Mouse (Mus musculus) spleen, adult 2 months (tissue): ENCODE measurements at regions not wholly inside any gene's neighbourhood (a gene's known extent, or its start where the extent isn't known, plus 50 kb on each side); places are given as distances from the start of the nearest gene placed in this dataset.

Experiments
- DNase-seq, 2 experiments: peaks; one replicate each; pipeline versions ENCODE4 v3.0.0 to v3.0.0-alpha.2; 2012 to 2021; ENCODE audit warnings: low spot score in 2 of 2, low read depth in 1 of 2
- H3K27ac ChIP-seq: fragments of 200-500 bp; 2 replicates; pipeline ENCODE4 v1.5.1; 2012; ENCODE audit warnings: low read length, inconsistent platforms; ENCODE audit not compliant: insufficient read depth
- H3K27me3 ChIP-seq: fragments of 200-500 bp; 2 replicates; pipeline ENCODE4 v1.6.1; 2012; ENCODE audit warnings: mild to moderate bottlenecking, moderate library complexity, low read length, inconsistent platforms; ENCODE audit not compliant: control insufficient read depth, insufficient read depth
- H3K36me3 ChIP-seq: fragments of 200-500 bp; 2 replicates; pipeline ENCODE4 v1.6.1; 2012; ENCODE audit warnings: mild to moderate bottlenecking, low read length, inconsistent platforms; ENCODE audit not compliant: control insufficient read depth, insufficient read depth
- H3K4me1 ChIP-seq: fragments of 200-500 bp; 2 replicates; pipeline ENCODE4 v1.6.1; 2011; ENCODE audit warnings: inconsistent platforms; ENCODE audit not compliant: control insufficient read depth, insufficient read depth, insufficient read length
- H3K4me3 ChIP-seq: fragments of 200-500 bp; 2 replicates; pipeline ENCODE4 v1.5.1; 2011; ENCODE audit warnings: mild to moderate bottlenecking, inconsistent platforms; ENCODE audit not compliant: insufficient read depth, insufficient read length; ENCODE audit errors: extremely low read depth
- CTCF ChIP-seq: fragments of 200-500 bp; IDR thresholded peaks from 2 replicates; pipeline ENCODE4 v1.5.1; 2011; ENCODE audit warnings: mild to moderate bottlenecking, inconsistent platforms; ENCODE audit not compliant: insufficient read depth, insufficient read length, insufficient replicate concordance; ENCODE audit errors: extremely low read depth
- POLR2A ChIP-seq: fragments of 200-500 bp; IDR thresholded peaks from 2 replicates; pipeline ENCODE4 v1.6.1; 2011; ENCODE audit warnings: low read depth, low read length, inconsistent platforms
- WGBS: fragments of 180-500 bp; shearing (Covaris S2); methylation state at CpG from one replicate; pipeline ENCODE4 v1.1.7; 2018; 5-methylcytosine and 5-hydroxymethylcytosine counted together

GRCm38 (mm10) chr14:76765094-76765504 lies 208.4 kb upstream of the Serp2 start:
- H3K4me1 ChIP-seq, result peaks cover 6% of the 10 kb centered on the region; the same call in 1 of the 2 replicates
- no peak overlapping the region for H3K4me3 ChIP-seq
- DNase-seq, result no peak
- no peak overlapping the region for H3K27ac ChIP-seq
- H3K27me3 ChIP-seq, result no peaks in the 10 kb centered on the region
- no peak for TF ChIP-seq POLR2A
- no peak for TF ChIP-seq CTCF
- whole genome bisulfite sequencing, result 70% methylated on average over 6 of the region's 6 CpGs
- no peaks in the 10 kb centered on the region for H3K36me3 ChIP-seq

GRCm38 (mm10) chr14:76764390-76764796 lies 207.7 kb upstream of the Serp2 start:
- TF ChIP-seq POLR2A (no peak), CTCF (no peak)
- peak in 1 of 2 experiments; percentile 14 for DNase-seq

GRCm38 (mm10) chr14:76763539-76763938 lies 206.8 kb upstream of the Serp2 start:
- H3K27me3 ChIP-seq, result no peaks in the 10 kb centered on the region
- H3K4me3 ChIP-seq, result no peak overlapping the region
- no peak overlapping the region for H3K27ac ChIP-seq

More at GRCm38 (mm10) chr14:76764390-76764796, 207.7 kb upstream of the Serp2 start:
- Histone ChIP-seq H3K27me3 (no peaks in the 10 kb centered on the region), H3K4me1 (peaks cover 6% of the 10 kb centered on the region; the same call in 1 of the 2 replicates), H3K36me3 (no peaks in the 10 kb centered on the region), H3K4me3 (no peak overlapping the region), H3K27ac (no peak overlapping the region)
- 19% methylated on average over 7 of the region's 7 CpGs for WGBS

GRCm38 (mm10) chr14:76762777-76763176 lies 206.1 kb upstream of the Serp2 start:
- 55% methylated on average over 10 of the region's 10 CpGs for WGBS
- H3K27me3 ChIP-seq, result no peaks in the 10 kb centered on the region
- H3K36me3 ChIP-seq, result no peaks in the 10 kb centered on the region
- TF ChIP-seq CTCF, result no peak
- peaks cover 6% of the 10 kb centered on the region; the same call in 1 of the 2 replicates for H3K4me1 ChIP-seq
- no peak overlapping the region for H3K4me3 ChIP-seq
- no peak for DNase-seq
- no peak overlapping the region for H3K27ac ChIP-seq

More at GRCm38 (mm10) chr14:76763539-76763938, 206.8 kb upstream of the Serp2 start:
- peaks cover 6% of the 10 kb centered on the region; the same call in 1 of the 2 replicates for H3K4me1 ChIP-seq
- no peaks in the 10 kb centered on the region for H3K36me3 ChIP-seq
- 87% methylated on average over 7 of the region's 7 CpGs for WGBS
- TF ChIP-seq CTCF (no peak), POLR2A (no peak)
- no peak for DNase-seq

- 93% methylated on average over 11 of the region's 11 CpGs for WGBS
- Histone ChIP-seq H3K27ac (no peak overlapping the region), H3K27me3 (no peaks in the 10 kb centered on the region), H3K36me3 (no peaks in the 10 kb centered on the region), H3K4me3 (no peak overlapping the region), H3K4me1 (peaks cover 6% of the 10 kb centered on the region; the same call in 1 of the 2 replicates)
- no peak for TF ChIP-seq CTCF
- no peak for TF ChIP-seq POLR2A
- DNase-seq, result no peak
Observed at GRCm38 (mm10) chr14:76761691-76762090, 205.0 kb upstream of the Serp2 start.

- Histone ChIP-seq H3K27ac (no peak overlapping the region), H3K36me3 (no peaks in the 10 kb centered on the region), H3K27me3 (no peaks in the 10 kb centered on the region), H3K4me1 (peaks cover 6% of the 10 kb centered on the region; the same call in 1 of the 2 replicates), H3K4me3 (no peak overlapping the region)
- WGBS, result 87% methylated on average over 4 of the region's 4 CpGs
- no peak for DNase-seq
- TF ChIP-seq CTCF (no peak), POLR2A (no peak)
Observed at GRCm38 (mm10) chr14:76761274-76761673, 204.6 kb upstream of the Serp2 start.

- 42% methylated on average over 13 of the region's 13 CpGs for WGBS
- Histone ChIP-seq H3K4me3 (no peak overlapping the region; the same call in 1 of the 2 replicates), H3K27me3 (no peaks in the 10 kb centered on the region), H3K36me3 (no peaks in the 10 kb centered on the region), H3K4me1 (peaks cover 6% of the 10 kb centered on the region; the same call in 1 of the 2 replicates), H3K27ac (peak overlapping the region; percentile 17; the same call in 1 of the 2 replicates)
- TF ChIP-seq POLR2A, result no peak
- no peak for TF ChIP-seq CTCF
- no peak for DNase-seq
Observed at GRCm38 (mm10) chr14:76760509-76761023, 203.9 kb upstream of the Serp2 start.
